Mouse (Mus musculus): ENCODE results near the gene Ms4a6b. TPM values are rescaled to one million over a fixed set of nuclear protein-coding genes. Genes with fewer than 3 reads are reported as not detected.
"Not testable (repeated sequence)": the region's sequence is repeated elsewhere in the genome, so short reads cannot be mapped to it uniquely, and the experiment has no call there.

Gene Ms4a6b
- 2.1 and 2.6 TPM in 2 replicates for polyA plus RNA-seq (2016; fragmentation: Nextera tagmentation; extraction: Ambion mirVana)

- ATAC-seq (ENCODE audit: low FRiP score, low read depth), result no peak
- no peak within 1 kb of the TSS for H3K27ac ChIP-seq
- no peaks in the 10 kb centered on the region for H3K4me1 ChIP-seq
These were observed at the start of gene Ms4a6b for GRCm38 (mm10) chr19:11516246-11516645. TSS of gene Ms4a6b (plus strand) at chr19:11516512.

GRCm38 (mm10) chr19:11468361-11468760 is 48.0 kb upstream of the Ms4a6b start:
- not testable (repeated sequence) for ATAC-seq (ENCODE audit: low FRiP score, low read depth); H3K36me3 ChIP-seq; H3K4me2 ChIP-seq (replicated peaks); H3K27ac ChIP-seq; H3K4me1 ChIP-seq; H3K27me3 ChIP-seq (replicated peaks); H3K9me3 ChIP-seq; H3K9ac ChIP-seq; H3K4me3 ChIP-seq
- WGBS, result 61% methylated on average over 1 of the region's 1 CpGs

More at GRCm38 (mm10) chr19:11516246-11516645, at the start of gene Ms4a6b:
- Histone ChIP-seq H3K4me3 (no peak within 1 kb of the TSS), H3K9ac (no peak within 1 kb of the TSS), H3K27me3 (replicated peaks) (no peaks in the 10 kb centered on the region), H3K9me3 (no peaks in the 10 kb centered on the region), H3K4me2 (replicated peaks) (no peak within 1 kb of the TSS), H3K36me3 (no peaks in the 10 kb centered on the region)

GRCm38 (mm10) chr19:11469215-11469614 is 47.1 kb upstream of the Ms4a6b start, which contains the start of gene Ms4a6c:
TSS of gene Ms4a6c (plus strand) at chr19:11469366.
- not testable (repeated sequence) for ATAC-seq (ENCODE audit: low FRiP score, low read depth); H3K9me3 ChIP-seq; H3K27me3 ChIP-seq (replicated peaks); H3K4me1 ChIP-seq; H3K4me3 ChIP-seq; H3K4me2 ChIP-seq (replicated peaks); H3K36me3 ChIP-seq; H3K9ac ChIP-seq; H3K27ac ChIP-seq
- 82% methylated on average over 4 of the region's 4 CpGs for WGBS

GRCm38 (mm10) chr19:11479714-11480113 is 36.6 kb upstream of the Ms4a6b start:
- ATAC-seq (ENCODE audit: low FRiP score, low read depth), result no peak
- Histone ChIP-seq H3K27ac (no peak overlapping the region), H3K27me3 (replicated peaks) (no peaks in the 10 kb centered on the region), H3K36me3 (no peaks in the 10 kb centered on the region), H3K9me3 (no peaks in the 10 kb centered on the region), H3K9ac (no peak overlapping the region), H3K4me1 (no peaks in the 10 kb centered on the region), H3K4me2 (replicated peaks) (no peak overlapping the region), H3K4me3 (no peak overlapping the region)
- 95% methylated on average over 2 of the region's 2 CpGs for WGBS

GRCm38 (mm10) chr19:11482684-11483083 is 33.6 kb upstream of the Ms4a6b start:
- H3K9ac ChIP-seq, result no peak overlapping the region
- H3K27ac ChIP-seq, result no peak overlapping the region
- no peaks in the 10 kb centered on the region for H3K36me3 ChIP-seq
- no peaks in the 10 kb centered on the region for H3K9me3 ChIP-seq
- 92% methylated on average over 2 of the region's 2 CpGs for WGBS
- no peaks in the 10 kb centered on the region for H3K4me1 ChIP-seq
- H3K4me2 ChIP-seq (replicated peaks), result no peak overlapping the region
- no peak for ATAC-seq (ENCODE audit: low FRiP score, low read depth)
- H3K27me3 ChIP-seq (replicated peaks), result no peaks in the 10 kb centered on the region
- H3K4me3 ChIP-seq, result no peak overlapping the region

GRCm38 (mm10) chr19:11483941-11484340 is 32.4 kb upstream of the Ms4a6b start:
- Histone ChIP-seq H3K4me2 (replicated peaks) (no peak overlapping the region), H3K9ac (no peak overlapping the region), H3K9me3 (no peaks in the 10 kb centered on the region), H3K27ac (no peak overlapping the region), H3K4me3 (no peak overlapping the region), H3K36me3 (no peaks in the 10 kb centered on the region), H3K4me1 (no peaks in the 10 kb centered on the region), H3K27me3 (replicated peaks) (no peaks in the 10 kb centered on the region)
- WGBS, result 78% methylated on average over 4 of the region's 4 CpGs
- no peak for ATAC-seq (ENCODE audit: low FRiP score, low read depth)

- no peaks in the 10 kb centered on the region for H3K9me3 ChIP-seq
- no peak overlapping the region for H3K9ac ChIP-seq
- 86% methylated on average over 3 of the region's 3 CpGs for WGBS
- H3K27me3 ChIP-seq (replicated peaks), result no peaks in the 10 kb centered on the region
- H3K4me2 ChIP-seq (replicated peaks), result no peak overlapping the region
- H3K4me3 ChIP-seq, result no peak overlapping the region
- no peaks in the 10 kb centered on the region for H3K4me1 ChIP-seq
- H3K36me3 ChIP-seq, result no peaks in the 10 kb centered on the region
- no peak for ATAC-seq (ENCODE audit: low FRiP score, low read depth)
- H3K27ac ChIP-seq, result no peak overlapping the region
These were observed 31.9 kb upstream of the Ms4a6b start for GRCm38 (mm10) chr19:11484388-11484787.

GRCm38 (mm10) chr19:11485266-11485665 is 31.0 kb upstream of the Ms4a6b start:
- Histone ChIP-seq H3K4me1 (no peaks in the 10 kb centered on the region), H3K27me3 (replicated peaks) (no peaks in the 10 kb centered on the region), H3K9ac (no peak overlapping the region), H3K4me3 (no peak overlapping the region), H3K27ac (no peak overlapping the region), H3K9me3 (no peaks in the 10 kb centered on the region), H3K36me3 (no peaks in the 10 kb centered on the region), H3K4me2 (replicated peaks) (no peak overlapping the region)
- no peak for ATAC-seq (ENCODE audit: low FRiP score, low read depth)
- WGBS, result 92% methylated on average over 3 of the region's 3 CpGs

- ATAC-seq (ENCODE audit: low FRiP score, low read depth), result no peak
- H3K4me3 ChIP-seq, result no peak within 1 kb of the TSS
- H3K27me3 ChIP-seq (replicated peaks), result no peaks in the 10 kb centered on the region
- no peaks in the 10 kb centered on the region for H3K4me1 ChIP-seq
- H3K27ac ChIP-seq, result no peak within 1 kb of the TSS
- no peak within 1 kb of the TSS for H3K9ac ChIP-seq
- 85% methylated on average over 2 of the region's 2 CpGs for WGBS
- no peaks in the 10 kb centered on the region for H3K9me3 ChIP-seq
- H3K4me2 ChIP-seq (replicated peaks), result no peak within 1 kb of the TSS
- no peaks in the 10 kb centered on the region for H3K36me3 ChIP-seq
These were observed 30.6 kb upstream of the Ms4a6b start, which contains the start of gene Gm8369 for GRCm38 (mm10) chr19:11485746-11486145. TSS of gene Gm8369 (plus strand) at chr19:11485938.

GRCm38 (mm10) chr19:11486599-11486998 is 29.7 kb upstream of the Ms4a6b start:
- H3K27me3 ChIP-seq (replicated peaks), result no peaks in the 10 kb centered on the region
- H3K9ac ChIP-seq, result no peak overlapping the region
- no peak for ATAC-seq (ENCODE audit: low FRiP score, low read depth)
- WGBS, result 90% methylated on average over 1 of the region's 1 CpGs
- no peak overlapping the region for H3K27ac ChIP-seq
- H3K4me1 ChIP-seq, result no peaks in the 10 kb centered on the region
- no peak overlapping the region for H3K4me3 ChIP-seq
- no peaks in the 10 kb centered on the region for H3K9me3 ChIP-seq
- H3K36me3 ChIP-seq, result no peaks in the 10 kb centered on the region
- H3K4me2 ChIP-seq (replicated peaks), result no peak overlapping the region

- Histone ChIP-seq H3K4me3 (no peak overlapping the region), H3K4me1 (no peaks in the 10 kb centered on the region), H3K9ac (no peak overlapping the region), H3K9me3 (no peaks in the 10 kb centered on the region), H3K4me2 (replicated peaks) (no peak overlapping the region), H3K27me3 (replicated peaks) (no peaks in the 10 kb centered on the region), H3K36me3 (no peaks in the 10 kb centered on the region), H3K27ac (no peak overlapping the region)
- no peak for ATAC-seq (ENCODE audit: low FRiP score, low read depth)
- WGBS, result 80% methylated on average over 4 of the region's 4 CpGs
These were observed 24.7 kb upstream of the Ms4a6b start for GRCm38 (mm10) chr19:11491406-11492189.

GRCm38 (mm10) chr19:11492671-11493070 is 23.6 kb upstream of the Ms4a6b start:
- Histone ChIP-seq H3K27ac (no peak overlapping the region), H3K4me1 (no peaks in the 10 kb centered on the region), H3K9me3 (no peaks in the 10 kb centered on the region), H3K4me2 (replicated peaks) (no peak overlapping the region), H3K27me3 (replicated peaks) (no peaks in the 10 kb centered on the region), H3K4me3 (no peak overlapping the region), H3K36me3 (no peaks in the 10 kb centered on the region), H3K9ac (no peak overlapping the region)
- no peak for ATAC-seq (ENCODE audit: low FRiP score, low read depth)
- WGBS, result 94% methylated on average over 1 of the region's 1 CpGs

- no peaks in the 10 kb centered on the region for H3K27me3 ChIP-seq (replicated peaks)
- H3K4me2 ChIP-seq (replicated peaks), result no peak overlapping the region
- H3K27ac ChIP-seq, result no peak overlapping the region
- no peak overlapping the region for H3K4me3 ChIP-seq
- ATAC-seq (ENCODE audit: low FRiP score, low read depth), result no peak
- no peaks in the 10 kb centered on the region for H3K36me3 ChIP-seq
- H3K4me1 ChIP-seq, result no peaks in the 10 kb centered on the region
- WGBS, result 90% methylated on average over 3 of the region's 3 CpGs
- H3K9ac ChIP-seq, result no peak overlapping the region
- H3K9me3 ChIP-seq, result no peaks in the 10 kb centered on the region
These were observed 21.8 kb upstream of the Ms4a6b start for GRCm38 (mm10) chr19:11494519-11494918.

Measured in neural tube, embryonic 12.5 days (tissue).